Mouse (Mus musculus) brain, embryonic 14.5 days (tissue): ENCODE data around the gene Capn1.

Experiments
- CTCF ChIP-seq: fragments of 200-500 bp; IDR thresholded peaks from 2 replicates; pipeline ENCODE4 v1.5.1; 2012; ENCODE audit warnings: inconsistent platforms, mild to moderate bottlenecking, moderate library complexity, borderline replicate concordance; ENCODE audit not compliant: insufficient read depth, insufficient read length; ENCODE audit errors: extremely low read depth
- POLR2A ChIP-seq: fragments of 200-500 bp; IDR thresholded peaks from 2 replicates; pipeline ENCODE4 v1.6.1; 2012; ENCODE audit warnings: mild to moderate bottlenecking, inconsistent platforms, borderline replicate concordance; ENCODE audit not compliant: poor library complexity, insufficient read depth, insufficient read length, severe bottlenecking; ENCODE audit errors: extremely low read depth

DNA sequence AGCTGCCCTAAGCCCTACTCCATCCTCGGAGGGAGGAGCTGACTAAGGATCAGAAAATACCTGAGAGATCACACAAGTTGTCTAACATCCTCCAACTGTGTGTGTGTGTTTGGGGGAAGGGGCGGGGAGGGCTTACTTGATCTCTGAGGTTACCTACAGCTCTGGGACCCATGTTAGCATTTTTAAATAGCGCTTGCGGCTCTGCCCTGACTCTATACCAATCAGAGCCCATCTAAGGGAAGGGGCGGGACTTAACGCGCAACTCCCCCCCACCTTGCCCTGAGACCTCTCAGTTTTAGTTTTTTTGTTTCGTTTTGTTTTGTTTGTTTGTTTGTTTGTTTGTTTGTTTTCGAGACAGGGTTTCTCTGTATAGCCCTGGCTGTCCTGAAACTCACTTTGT is 13.7 kb upstream of the Capn1 start:
- TF ChIP-seq CTCF (no peak), POLR2A (no peak)
